Mouse (Mus musculus) neural tube, embryonic 15.5 days (tissue): Measurements from ENCODE around the gene Gpr82. TPM values are rescaled to one million over a fixed set of nuclear protein-coding genes. Genes with fewer than 3 reads are reported as not detected.

Source experiments
- ATAC-seq: fragments of 200-750 bp; cut with Nextera tagmentation; 2 replicates; pipeline ENCODE4 v1.8.0; 2017; ENCODE audit warnings: mild to moderate bottlenecking, moderate TSS enrichment, moderate library complexity; ENCODE audit not compliant: low FRiP score
- H3K27ac ChIP-seq: fragments of 300-500 bp; sonication (generic); replicated peaks from 2 replicates; pipeline ENCODE4 v1.5.1; 2015; ENCODE audit warnings: mild to moderate bottlenecking, inconsistent platforms
- H3K27me3 ChIP-seq: fragments of 300-500 bp; sonication (generic); replicated peaks from 2 replicates; pipeline ENCODE4 v1.6.1; 2015; ENCODE audit warnings: inconsistent platforms
- H3K36me3 ChIP-seq: fragments of 300-500 bp; sonication (generic); 2 replicates; pipeline ENCODE4 v1.6.1; 2015; ENCODE audit warnings: inconsistent platforms
- H3K4me1 ChIP-seq: fragments of 300-500 bp; sonication (generic); 2 replicates; pipeline ENCODE4 v1.6.1; 2015; ENCODE audit warnings: inconsistent platforms
- H3K4me2 ChIP-seq: fragments of 300-500 bp; sonication (generic); 2 replicates; pipeline ENCODE4 v1.6.1; 2015; ENCODE audit warnings: inconsistent platforms, mild to moderate bottlenecking, moderate library complexity
- H3K4me3 ChIP-seq: fragments of 300-500 bp; sonication (generic); replicated peaks from 2 replicates; pipeline ENCODE4 v1.5.1; 2015; ENCODE audit warnings: mild to moderate bottlenecking, inconsistent platforms
- H3K9ac ChIP-seq: fragments of 300-500 bp; sonication (generic); replicated peaks from 2 replicates; pipeline ENCODE4 v1.6.1; 2015; ENCODE audit warnings: mild to moderate bottlenecking, inconsistent platforms
- H3K9me3 ChIP-seq: fragments of 300-500 bp; sonication (generic); replicated peaks from 2 replicates; pipeline ENCODE4 v1.6.1; 2016; ENCODE audit warnings: inconsistent platforms
- WGBS: fragments of 180-500 bp; shearing (Covaris S2); methylation state at CpG from one replicate; pipeline ENCODE4 v1.1.7; 2015; ENCODE audit warnings: mixed read lengths; 5-methylcytosine and 5-hydroxymethylcytosine counted together
- polyA plus RNA-seq: library from polyadenylated mRNA; unstranded; fragments of >200 nt; fragmentation: Nextera tagmentation; extraction: Ambion mirVana; gene quantifications from 2 replicates; pipeline ENCODE4 v1.2.1, GENCODE M21; 2015

The Gpr82 gene
- polyA plus RNA-seq: 0.37 and 0.49 TPM in 2 replicates

DNA sequence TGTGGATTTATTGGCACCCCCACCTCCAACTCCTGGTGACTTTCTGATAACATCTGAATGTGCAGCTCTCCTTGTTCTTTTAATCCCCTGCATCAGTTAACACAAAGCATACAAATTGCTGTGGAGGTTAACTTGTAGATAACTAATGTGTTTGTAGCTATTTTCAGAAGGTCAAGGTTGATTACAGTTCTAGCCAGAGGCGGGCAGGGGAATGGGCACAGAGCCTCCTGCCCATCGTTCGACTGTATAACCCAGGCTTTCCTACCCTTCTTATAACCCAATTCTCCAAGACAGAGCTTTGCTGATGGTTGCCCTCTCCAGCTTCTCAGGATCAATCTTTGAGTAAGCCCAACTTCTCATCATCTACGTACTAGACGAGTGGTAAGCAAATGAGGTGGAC is at the start of gene Gpr82:
Gene Gpr82 (plus strand): TSS at position 301 of the 400 bp plus-strand sequence.
- no peaks in the 10 kb centered on the region for H3K4me1 ChIP-seq
- H3K27me3 ChIP-seq: no peaks in the 10 kb centered on the region
- H3K9ac ChIP-seq: no peak within 1 kb of the TSS
- WGBS: 97% methylated on average over 5 of the region's 5 CpGs
- no peak within 1 kb of the TSS for H3K27ac ChIP-seq
- H3K36me3 ChIP-seq: no peaks in the 10 kb centered on the region
- no peak for ATAC-seq
- H3K4me2 ChIP-seq: no peak within 1 kb of the TSS
- H3K4me3 ChIP-seq: no peak within 1 kb of the TSS
- H3K9me3 ChIP-seq: no peaks in the 10 kb centered on the region

DNA sequence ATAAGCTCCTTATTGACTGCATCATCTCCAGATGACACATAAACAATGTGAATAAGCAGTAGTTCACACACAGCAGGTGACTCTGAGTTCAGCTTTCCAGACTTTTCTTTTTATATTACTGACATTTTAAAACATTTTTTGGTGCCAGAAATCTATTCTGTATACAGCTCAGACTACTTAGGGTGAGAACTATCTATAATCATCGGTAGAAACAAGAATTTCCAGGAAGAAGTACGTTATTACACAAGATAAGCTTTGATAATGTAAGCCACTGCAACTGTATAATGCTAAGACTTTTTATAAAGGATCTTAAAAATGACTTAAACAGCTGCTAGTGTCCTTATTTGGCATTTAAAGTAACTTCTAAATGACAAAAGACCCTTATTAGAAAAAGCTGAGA is 49.0 kb upstream of the Gpr82 start:
- no peak overlapping the region for H3K9ac ChIP-seq
- H3K9me3 ChIP-seq: no peaks in the 10 kb centered on the region
- ATAC-seq: no peak
- H3K36me3 ChIP-seq: peaks cover 5% of the 10 kb centered on the region; the same call in 1 of the 2 replicates
- H3K4me1 ChIP-seq: no peaks in the 10 kb centered on the region
- H3K4me3 ChIP-seq: no peak overlapping the region
- H3K27ac ChIP-seq: no peak overlapping the region
- 87% methylated on average over 2 of the region's 2 CpGs for WGBS
- no peak overlapping the region for H3K4me2 ChIP-seq
- H3K27me3 ChIP-seq: no peaks in the 10 kb centered on the region

DNA sequence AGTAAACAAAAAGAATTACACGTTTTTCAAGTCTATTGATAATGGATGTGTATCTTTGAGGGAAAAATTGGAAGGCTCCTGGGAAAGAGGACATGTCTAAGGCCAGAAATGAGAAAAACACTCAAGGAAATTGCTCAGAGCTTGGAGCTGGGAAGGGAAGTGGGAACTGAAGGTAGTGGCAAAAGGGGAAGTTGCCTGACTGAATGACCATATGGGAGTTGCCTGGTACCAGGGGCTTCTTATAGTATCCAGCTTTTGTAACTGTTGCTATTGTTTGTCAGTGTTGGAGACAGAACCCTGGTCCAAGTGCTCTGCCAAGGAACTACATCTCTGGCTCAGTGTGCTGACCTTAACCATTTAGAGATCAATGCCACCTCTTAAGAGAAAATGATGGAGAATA is 44.4 kb upstream of the Gpr82 start:
- H3K9ac ChIP-seq: no peak overlapping the region
- ATAC-seq: no peak
- no peak overlapping the region for H3K4me3 ChIP-seq
- 56% methylated on average over 1 of the region's 1 CpGs for WGBS
- no peak overlapping the region for H3K4me2 ChIP-seq
- no peaks in the 10 kb centered on the region for H3K9me3 ChIP-seq
- no peak overlapping the region for H3K27ac ChIP-seq
- no peaks in the 10 kb centered on the region for H3K4me1 ChIP-seq
- peaks cover 5% of the 10 kb centered on the region; the same call in 1 of the 2 replicates for H3K36me3 ChIP-seq
- no peaks in the 10 kb centered on the region for H3K27me3 ChIP-seq

GRCm38 (mm10) chrX:13617294-13617693 is 43.9 kb upstream of the Gpr82 start:
- 96% methylated on average over 1 of the region's 1 CpGs for WGBS
- Histone ChIP-seq H3K4me3 (no peak overlapping the region), H3K9ac (no peak overlapping the region), H3K27me3 (no peaks in the 10 kb centered on the region), H3K36me3 (peaks cover 5% of the 10 kb centered on the region; the same call in 1 of the 2 replicates), H3K9me3 (no peaks in the 10 kb centered on the region), H3K27ac (no peak overlapping the region), H3K4me2 (no peak overlapping the region), H3K4me1 (no peaks in the 10 kb centered on the region)
- no peak for ATAC-seq

DNA sequence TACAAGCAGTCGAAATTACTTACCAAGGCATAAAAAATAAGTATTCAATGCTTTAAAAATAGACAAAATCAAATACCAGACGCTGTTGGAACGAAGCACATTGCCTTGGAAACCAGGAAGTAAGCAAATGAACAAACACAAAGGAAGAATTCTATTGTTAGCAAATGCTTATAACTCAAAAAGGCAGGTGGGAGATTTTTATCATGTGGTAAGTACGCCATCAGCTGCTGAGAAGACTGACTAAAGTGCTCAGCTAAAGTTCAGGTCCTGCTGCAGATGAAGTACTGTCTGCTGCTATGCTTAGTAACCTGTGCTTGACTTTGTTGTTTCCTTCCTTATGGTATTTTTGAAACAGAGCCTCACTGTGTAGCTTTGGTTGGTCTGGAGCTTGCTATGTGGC is 42.7 kb upstream of the Gpr82 start:
- Histone ChIP-seq H3K9me3 (no peaks in the 10 kb centered on the region), H3K27ac (no peak overlapping the region), H3K4me3 (no peak overlapping the region), H3K9ac (no peak overlapping the region), H3K4me2 (no peak overlapping the region), H3K4me1 (no peaks in the 10 kb centered on the region), H3K27me3 (no peaks in the 10 kb centered on the region), H3K36me3 (no peaks in the 10 kb centered on the region)
- WGBS: 81% methylated on average over 4 of the region's 4 CpGs
- no peak for ATAC-seq

- no peaks in the 10 kb centered on the region for H3K27me3 ChIP-seq
- H3K4me2 ChIP-seq: no peak overlapping the region
- no peaks in the 10 kb centered on the region for H3K9me3 ChIP-seq
- H3K4me3 ChIP-seq: no peak overlapping the region
- no peak for ATAC-seq
- H3K4me1 ChIP-seq: no peaks in the 10 kb centered on the region
- WGBS: 88% methylated on average over 4 of the region's 4 CpGs
- H3K36me3 ChIP-seq: no peaks in the 10 kb centered on the region
- H3K9ac ChIP-seq: no peak overlapping the region
- no peak overlapping the region for H3K27ac ChIP-seq
Measured at GRCm38 (mm10) chrX:13621473-13621872, 39.7 kb upstream of the Gpr82 start.

- no peak overlapping the region for H3K9ac ChIP-seq
- H3K4me1 ChIP-seq: no peaks in the 10 kb centered on the region
- ATAC-seq: no peak
- no peak overlapping the region for H3K4me2 ChIP-seq
- WGBS: 79% methylated on average over 5 of the region's 5 CpGs
- no peaks in the 10 kb centered on the region for H3K36me3 ChIP-seq
- H3K9me3 ChIP-seq: no peaks in the 10 kb centered on the region
- no peak overlapping the region for H3K27ac ChIP-seq
- no peaks in the 10 kb centered on the region for H3K27me3 ChIP-seq
- no peak overlapping the region for H3K4me3 ChIP-seq
Measured at GRCm38 (mm10) chrX:13622654-13623053, 38.5 kb upstream of the Gpr82 start.

GRCm38 (mm10) chrX:13631599-13632283 is 29.4 kb upstream of the Gpr82 start, which contains the start of gene Gpr34:
Gene Gpr34, plus strand, starts transcription at chrX:13632089.
- ATAC-seq: no peak
- H3K9me3 ChIP-seq: no peaks in the 10 kb centered on the region
- H3K27ac ChIP-seq: no peak within 1 kb of the TSS
- WGBS: 75% methylated on average over 5 of the region's 5 CpGs
- no peak within 1 kb of the TSS for H3K4me3 ChIP-seq
- no peaks in the 10 kb centered on the region for H3K4me1 ChIP-seq
- no peak within 1 kb of the TSS for H3K9ac ChIP-seq
- H3K4me2 ChIP-seq: no peak within 1 kb of the TSS
- H3K36me3 ChIP-seq: no peaks in the 10 kb centered on the region
- no peaks in the 10 kb centered on the region for H3K27me3 ChIP-seq

- no peak overlapping the region for H3K9ac ChIP-seq
- no peaks in the 10 kb centered on the region for H3K27me3 ChIP-seq
- H3K27ac ChIP-seq: no peak overlapping the region
- H3K4me3 ChIP-seq: no peak overlapping the region
- H3K4me2 ChIP-seq: no peak overlapping the region
- H3K36me3 ChIP-seq: no peaks in the 10 kb centered on the region
- no peaks in the 10 kb centered on the region for H3K9me3 ChIP-seq
- ATAC-seq: no peak
- no peaks in the 10 kb centered on the region for H3K4me1 ChIP-seq
- WGBS: 93% methylated on average over 1 of the region's 1 CpGs
Measured at GRCm38 (mm10) chrX:13636398-13636797, 24.8 kb upstream of the Gpr82 start.

DNA sequence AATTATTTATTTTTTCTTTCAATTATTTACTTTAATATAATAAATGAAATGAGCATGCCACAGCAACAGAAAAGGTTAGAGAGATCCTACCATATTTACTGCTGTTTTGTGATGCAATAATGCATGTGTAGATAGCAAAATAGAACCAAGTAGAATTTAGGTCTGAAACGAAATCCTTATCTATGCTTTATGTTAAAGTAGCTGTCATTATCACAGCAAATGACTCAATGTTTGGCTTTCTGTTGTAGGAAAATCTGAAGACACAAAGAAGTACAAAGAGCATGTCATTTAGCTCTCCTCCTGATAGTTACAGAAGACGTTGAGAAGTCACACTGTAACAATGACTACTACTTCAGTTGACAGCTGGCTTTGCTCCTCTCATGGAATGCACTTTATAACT is 22.3 kb upstream of the Gpr82 start:
- WGBS: 78% methylated on average over 2 of the region's 2 CpGs
- Histone ChIP-seq H3K27me3 (no peaks in the 10 kb centered on the region), H3K36me3 (no peaks in the 10 kb centered on the region)

DNA sequence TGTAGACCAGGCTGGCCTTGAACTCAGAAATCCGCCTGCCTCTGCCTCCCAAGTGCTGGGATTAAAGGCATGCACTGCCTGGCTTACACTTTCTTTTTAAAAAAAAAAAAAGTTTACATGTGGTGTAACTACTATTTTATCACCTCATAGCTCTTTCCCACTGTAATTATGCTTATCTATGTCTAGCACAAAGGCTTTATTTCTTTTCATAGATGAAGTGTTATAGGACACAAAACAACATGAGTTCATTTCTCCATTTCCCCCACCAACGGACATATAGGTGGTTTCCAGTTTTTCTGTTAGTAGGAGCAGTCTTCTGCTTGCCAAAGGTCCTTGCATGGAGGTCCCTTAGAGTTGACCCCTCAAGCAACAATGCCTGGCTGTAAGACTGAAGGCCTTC is 9.3 kb upstream of the Gpr82 start:
- ATAC-seq: no peak
- Histone ChIP-seq H3K27me3 (no peaks in the 10 kb centered on the region), H3K9ac (no peak overlapping the region), H3K36me3 (no peaks in the 10 kb centered on the region), H3K4me3 (no peak overlapping the region), H3K4me2 (no peak overlapping the region), H3K4me1 (no peaks in the 10 kb centered on the region), H3K9me3 (no peaks in the 10 kb centered on the region), H3K27ac (no peak overlapping the region)
- 83% methylated on average over 2 of the region's 2 CpGs for WGBS

More for the DNA sequence above, 22.3 kb upstream of the Gpr82 start:
- no peak overlapping the region for H3K9ac ChIP-seq
- ATAC-seq: no peak
- H3K27ac ChIP-seq: no peak overlapping the region
- H3K9me3 ChIP-seq: no peaks in the 10 kb centered on the region
- no peak overlapping the region for H3K4me3 ChIP-seq
- H3K4me2 ChIP-seq: no peak overlapping the region
- no peaks in the 10 kb centered on the region for H3K4me1 ChIP-seq

DNA sequence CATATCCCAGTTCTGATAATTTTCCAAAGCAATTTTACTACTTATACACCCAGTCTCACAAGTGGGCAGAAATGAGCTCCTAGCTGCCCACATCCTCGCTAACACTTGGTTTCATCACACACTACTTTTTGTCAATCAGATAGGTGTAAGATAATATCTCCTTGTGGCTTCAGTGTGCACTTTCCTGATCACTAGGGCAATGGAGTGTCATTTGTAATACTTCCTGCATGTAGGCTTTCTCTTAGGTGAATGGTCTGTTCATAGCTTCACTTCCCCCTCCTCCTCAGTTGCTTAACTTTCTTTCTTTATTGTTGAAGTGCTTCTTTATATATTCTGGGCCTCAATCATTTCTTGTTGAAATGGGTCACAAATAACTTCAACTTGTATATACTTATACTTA is 8.9 kb upstream of the Gpr82 start:
- no peak for ATAC-seq
- Histone ChIP-seq H3K4me2 (no peak overlapping the region), H3K9ac (no peak overlapping the region), H3K4me1 (no peaks in the 10 kb centered on the region), H3K4me3 (no peak overlapping the region), H3K9me3 (no peaks in the 10 kb centered on the region), H3K27me3 (no peaks in the 10 kb centered on the region), H3K27ac (no peak overlapping the region), H3K36me3 (no peaks in the 10 kb centered on the region)
- 86% methylated on average over 1 of the region's 1 CpGs for WGBS
